ENCODE assay signal across 24 mouse cellular contexts in genomic region chr10:100073092-100073491, GRCm38 (mm10). TPM values are rescaled to one million over a fixed set of nuclear protein-coding genes. Genes with fewer than 3 reads are reported as not detected.
DNase-seq lines count a peak whose midpoint lies in the region; ATAC-seq and TF ChIP-seq lines count a peak whose summit lies in the region.
"Had no signal": no experiment of that assay in that cellular context is flagged by ENCODE, and none has a peak within 500 bp of the region (broad histone marks: within the 10 kb centered on the region; RNA-seq: fewer than 3 reads in every experiment).

No protein-coding gene starts in this region.

- H3K4me2 ChIP-seq in lung, embryonic 15.5 days = no peak overlapping the region
- H3K4me2 ChIP-seq in lung, postnatal 0 days (replicated peaks; ENCODE audit: low read depth, low read length) = no peak overlapping the region
- H3K4me2 ChIP-seq: embryonic facial prominence, embryonic 12.5 days; forebrain, embryonic 13.5 days; forebrain, embryonic 15.5 days had no signal

- no peak overlapping the region for H3K27ac ChIP-seq in heart, adult 2 months
- H3K27ac ChIP-seq in lung, embryonic 15.5 days = peak overlapping the region; percentile 78
- H3K27ac ChIP-seq in lung, postnatal 0 days (ENCODE audit: low read length) = peak overlapping the region; percentile 57; the same call in 1 of the 2 replicates
- H3K27ac ChIP-seq: embryonic facial prominence, embryonic 10.5 days; embryonic facial prominence, embryonic 12.5 days; forebrain, embryonic 13.5 days; forebrain, embryonic 15.5 days had no signal

- intact Hi-C loops in heart, adult 2 months (cut with DNase I) = no loop called here

- H3K9ac ChIP-seq in heart, adult 2 months (ENCODE audit: low read depth, low read length) = no peak overlapping the region
- H3K9ac ChIP-seq in lung, embryonic 15.5 days = no peak overlapping the region
- H3K9ac ChIP-seq in lung, postnatal 0 days (replicated peaks; ENCODE audit: low read depth) = no peak overlapping the region
- H3K9ac ChIP-seq: embryonic facial prominence, embryonic 12.5 days; forebrain, embryonic 13.5 days; forebrain, embryonic 15.5 days had no signal

- no peak for TF ChIP-seq POLR2A in heart, adult 2 months (IDR thresholded peaks at IDR 0.05; ENCODE audit: insufficient read depth, low read depth, low read length)
- TF ChIP-seq POLR2A in lung, adult 2 months (IDR thresholded peaks at IDR 0.05; ENCODE audit: borderline replicate concordance, extremely low read depth, low read depth, low read length) = no peak

- H3K9me3 ChIP-seq in lung, embryonic 15.5 days = no peaks in the 10 kb centered on the region
- H3K9me3 ChIP-seq in lung, postnatal 0 days (ENCODE audit: low read length) = no peaks in the 10 kb centered on the region
- H3K9me3 ChIP-seq: embryonic facial prominence, embryonic 10.5 days; embryonic facial prominence, embryonic 12.5 days; forebrain, embryonic 13.5 days; forebrain, embryonic 15.5 days had no signal

- peak; percentile 3 for DNase-seq in heart, adult 11 months
- DNase-seq in heart, adult 2 months = no peak
- no peak for DNase-seq in lung, adult 2 months
- DNase-seq in lung, postnatal 0 days (ENCODE audit: low spot score) = no peak
- no peak for DNase-seq in lung, postnatal 25 days (ENCODE audit: low spot score)
- DNase-seq: adrenal gland, adult 8-10 months; adrenal gland, postnatal 14 days; adrenal gland, postnatal 36 days; B cell, adult 2 months; cerebellum, adult 11-12 months; cerebellum, adult 2 months; cerebellum, adult 9-10 months; cerebellum, postnatal 10 days; cerebellum, postnatal 25 days had no signal

- no peak for TF ChIP-seq EP300 in heart, adult 2 months (IDR thresholded peaks at IDR 0.05; ENCODE audit: insufficient read depth, low read depth, low read length)
- no peak; the same call in 1 of the 2 replicates for TF ChIP-seq EP300 in lung, postnatal 0 days (IDR thresholded peaks at IDR 0.05)

- H3K4me3 ChIP-seq in heart, adult 2 months = no peak overlapping the region
- no peak overlapping the region for H3K4me3 ChIP-seq in lung, embryonic 15.5 days
- H3K4me3 ChIP-seq in lung, adult 2 months (replicated peaks; ENCODE audit: extremely low read depth, low read depth, low read length) = no peak overlapping the region
- no peak overlapping the region for H3K4me3 ChIP-seq in lung, postnatal 0 days (ENCODE audit: low read depth, low read length)
- H3K4me3 ChIP-seq: embryonic facial prominence, embryonic 10.5 days; embryonic facial prominence, embryonic 12.5 days; forebrain, embryonic 13.5 days; forebrain, embryonic 15.5 days had no signal

- peaks cover 2% of the 10 kb centered on the region; the same call in 1 of the 2 replicates for H3K79me2 ChIP-seq in heart, adult 2 months (replicated peaks; ENCODE audit: control insufficient read depth, insufficient read depth, low read length)

- no peak for TF ChIP-seq CTCF in heart, adult 2 months (IDR thresholded peaks at IDR 0.05)
- no peak for TF ChIP-seq CTCF in lung, adult 2 months (IDR thresholded peaks at IDR 0.05; ENCODE audit: insufficient read depth, low read length)
- no peak for TF ChIP-seq CTCF in lung, postnatal 0 days (IDR thresholded peaks at IDR 0.05)

- peaks cover 7% of the 10 kb centered on the region for H3K4me1 ChIP-seq in heart, adult 2 months (ENCODE audit: control insufficient read depth, insufficient read depth, low read length)
- H3K4me1 ChIP-seq in lung, embryonic 15.5 days = peaks cover 14% of the 10 kb centered on the region; the same call in 1 of the 2 replicates
- peaks cover 5% of the 10 kb centered on the region for H3K4me1 ChIP-seq in lung, adult 2 months (ENCODE audit: control insufficient read depth, insufficient read depth, low read length)
- H3K4me1 ChIP-seq in lung, postnatal 0 days (ENCODE audit: insufficient read depth, low read depth, low read length) = no peaks in the 10 kb centered on the region
- H3K4me1 ChIP-seq: embryonic facial prominence, embryonic 12.5 days; forebrain, embryonic 13.5 days; forebrain, embryonic 15.5 days had no signal

- ATAC-seq in lung, embryonic 15.5 days (ENCODE audit: borderline replicate concordance, extremely low read depth, low FRiP score, low TSS enrichment) = peak; percentile 81; the same call in 1 of the 2 replicates
- ATAC-seq in lung, postnatal 0 days = no peak
- ATAC-seq: activated CD4-positive, CD25-positive, alpha-beta regulatory T cell, adult 4 months; CD4-positive, CD25-positive, alpha-beta regulatory T cell, adult 4 months; forebrain, embryonic 13.5 days; forebrain, embryonic 15.5 days; Patski had no signal

- H3K36me3 ChIP-seq in heart, adult 2 months (ENCODE audit: control insufficient read depth, insufficient read depth, low read length) = peaks cover 47% of the 10 kb centered on the region
- H3K36me3 ChIP-seq in lung, embryonic 15.5 days = no peaks in the 10 kb centered on the region
- H3K36me3 ChIP-seq in lung, postnatal 0 days (ENCODE audit: insufficient read depth, low read length) = no peaks in the 10 kb centered on the region
- H3K36me3 ChIP-seq: embryonic facial prominence, embryonic 10.5 days; embryonic facial prominence, embryonic 12.5 days; forebrain, embryonic 15.5 days; G1E had no signal

- H3K27me3 ChIP-seq in heart, adult 2 months (ENCODE audit: control insufficient read depth, insufficient read depth, low read length) = no peaks in the 10 kb centered on the region
- no peaks in the 10 kb centered on the region for H3K27me3 ChIP-seq in lung, embryonic 15.5 days
- no peaks in the 10 kb centered on the region for H3K27me3 ChIP-seq in lung, postnatal 0 days (replicated peaks; ENCODE audit: insufficient read depth, low read length)
- H3K27me3 ChIP-seq: CH12.LX; embryonic facial prominence, embryonic 12.5 days; forebrain, embryonic 13.5 days; forebrain, embryonic 15.5 days; Patski had no signal

RNA-seq across cellular contexts. Expression of gene Kitl, which starts 57.7 kb away (rescaled TPM):
- total RNA-seq in heart, adult 2 months (2021) = 10 to 100 TPM; 60.0 to 62.5 TPM
- polyA plus RNA-seq in heart, adult 2 months (2012; rRNA removed) = 21.6 and 53.9 TPM in 2 replicates
- 41.4 and 45.6 TPM in 2 replicates for polyA plus RNA-seq in lung, embryonic 15.5 days (2015; fragmentation: Nextera tagmentation; extraction: Ambion mirVana)
- polyA plus RNA-seq in lung, adult 2 months (2012; rRNA removed) = 117 and 119 TPM in 2 replicates
- polyA plus RNA-seq in lung, postnatal 0 days (2015; fragmentation: Nextera tagmentation; extraction: Ambion mirVana) = 75.2 and 93.6 TPM in 2 replicates
- total RNA-seq: CH12.LX had no signal
- polyA plus RNA-seq: G1E had no signal
